Mouse (Mus musculus) layer of hippocampus, adult 9-11 months (tissue): ENCODE results near the gene Krtap4-8.
"Not testable (repeated sequence)": the region's sequence is repeated elsewhere in the genome, so short reads cannot be mapped to it uniquely, and the experiment has no call there.

Experiments used
- DNase-seq: peaks from one replicate; pipeline ENCODE4 v3.0.0; 2022

The Krtap4-8 gene

GRCm38 (mm10) chr11:99780604-99781003 lies at the start of gene Krtap4-8:
Gene Krtap4-8, minus strand, starts transcription at chr11:99780704.
- no peak for DNase-seq

GRCm38 (mm10) chr11:99815566-99815965 lies 35.1 kb upstream of the Krtap4-8 start, which contains the start of gene Gm11564:
Gene Gm11564, minus strand, starts transcription at chr11:99815666.
- not testable (repeated sequence) for DNase-seq

- DNase-seq = not testable (repeated sequence)
Observed at GRCm38 (mm10) chr11:99809792-99810191, 29.3 kb upstream of the Krtap4-8 start, which contains the start of gene Krtap4-13. Gene Krtap4-13, minus strand, starts transcription at chr11:99809892.

DNA sequence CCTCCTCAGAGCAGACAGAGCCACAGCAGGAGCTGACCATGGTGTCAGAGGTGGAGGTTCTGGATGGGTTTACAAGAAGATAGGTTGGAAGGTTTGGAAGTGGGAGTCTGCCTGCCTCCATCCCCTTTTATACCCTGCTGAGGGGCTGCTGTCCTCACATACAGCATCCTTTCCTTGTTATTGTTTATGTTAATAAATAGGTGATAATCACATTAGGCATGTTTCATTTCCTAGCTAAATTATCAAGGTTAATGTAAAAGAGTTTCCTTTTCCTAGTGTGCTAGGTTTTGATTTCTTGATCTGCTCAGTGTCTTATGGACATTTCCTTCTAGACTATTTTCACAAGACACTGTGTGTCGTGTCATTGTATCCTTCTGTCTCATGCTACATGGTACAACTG lies 23.8 kb upstream of the Krtap4-8 start, which contains the start of gene Gm11554:
Gene Gm11554, minus strand, starts transcription at position 101 of the 400 bp plus-strand sequence.
- not testable (repeated sequence) for DNase-seq

GRCm38 (mm10) chr11:99798832-99799231 lies 18.3 kb upstream of the Krtap4-8 start, which contains the start of gene Gm11569:
Gene Gm11569, minus strand, starts transcription at chr11:99798932.
- not testable (repeated sequence) for DNase-seq

DNA sequence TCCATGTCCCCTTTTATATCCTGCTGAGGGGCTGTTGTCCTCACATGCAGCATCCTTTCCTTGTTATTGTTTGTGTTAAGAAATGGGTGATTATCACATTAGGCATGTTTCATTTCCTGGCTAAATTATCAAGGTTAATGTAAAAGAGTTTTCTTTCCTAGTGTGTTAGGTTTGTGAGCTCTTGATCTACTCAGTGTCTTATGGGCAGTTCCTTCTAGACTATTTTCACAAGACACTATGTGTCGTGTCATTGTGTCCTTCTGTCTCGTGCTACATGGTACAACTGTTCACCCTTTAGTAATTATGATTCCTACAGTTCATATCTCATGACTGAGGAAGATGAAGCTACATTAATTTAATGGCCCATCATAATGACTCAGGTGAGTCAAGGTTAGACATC lies 12.9 kb upstream of the Krtap4-8 start, which contains the start of gene Gm11596:
Gene Gm11596, minus strand, starts transcription at position 101 of the 400 bp plus-strand sequence.
- DNase-seq = no peak

GRCm38 (mm10) chr11:99784900-99785299 lies 4.4 kb upstream of the Krtap4-8 start, which contains the start of gene Krtap4-9:
Gene Krtap4-9, plus strand, starts transcription at chr11:99785200.
- DNase-seq = not testable (repeated sequence)

- no peak for DNase-seq
Observed at GRCm38 (mm10) chr11:99778401-99778800, 2.1 kb downstream of the Krtap4-8 start.

DNA sequence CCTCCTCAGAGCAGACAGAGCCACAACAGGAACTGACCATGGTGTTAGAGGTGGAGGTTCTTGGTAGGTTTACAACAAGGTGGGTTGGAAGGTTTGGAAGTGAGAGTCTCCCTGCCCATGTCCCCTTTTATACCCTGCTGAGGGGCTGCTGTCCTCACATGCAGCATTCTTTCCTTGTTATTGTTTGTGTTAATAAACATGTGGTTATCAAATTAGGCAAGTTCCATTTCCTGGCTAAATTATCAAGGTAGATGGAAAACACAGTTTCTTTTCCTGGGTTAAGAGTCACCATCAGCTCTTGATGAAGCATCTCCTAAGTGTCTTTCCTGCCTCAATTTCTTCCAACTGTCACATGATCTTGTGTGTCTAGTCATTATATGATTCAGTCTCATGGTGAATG lies 7.7 kb downstream of the Krtap4-8 start, which contains the start of gene Gm11595:
Gene Gm11595, minus strand, starts transcription at position 101 of the 400 bp plus-strand sequence.
- not testable (repeated sequence) for DNase-seq

- no peak for DNase-seq
Observed at GRCm38 (mm10) chr11:99768410-99768809, 12.1 kb downstream of the Krtap4-8 start.

- no peak for DNase-seq
Observed at GRCm38 (mm10) chr11:99758877-99759276, 21.6 kb downstream of the Krtap4-8 start.

- no peak for DNase-seq
Observed at GRCm38 (mm10) chr11:99743985-99744384, 36.5 kb downstream of the Krtap4-8 start.

- no peak for DNase-seq
Observed at GRCm38 (mm10) chr11:99734190-99734589, 46.3 kb downstream of the Krtap4-8 start, which contains the start of gene Gm14180. Gene Gm14180, minus strand, starts transcription at chr11:99734290.
